Comparison of ENCODE assay signal across 8 mouse cellular contexts in the genomic region with DNA sequence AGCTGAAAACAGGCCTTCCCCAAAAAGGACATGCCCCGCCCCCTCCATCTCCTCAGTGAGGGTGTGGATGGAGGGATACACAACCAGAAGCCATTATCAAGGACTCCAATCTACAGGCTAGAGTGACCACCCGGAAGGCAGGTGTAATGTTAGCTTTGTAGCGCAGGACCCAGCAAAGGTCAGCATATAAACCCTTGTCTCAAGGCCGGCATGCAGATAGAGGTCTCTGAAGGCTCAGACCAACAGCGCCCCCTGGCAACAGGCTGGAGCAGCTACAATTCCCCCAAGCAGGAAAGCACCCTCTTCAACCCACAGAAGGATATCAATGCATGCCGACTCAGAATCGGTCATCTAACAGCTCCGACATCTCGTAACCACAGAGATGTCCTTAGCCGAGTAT.
DNase-seq lines count a peak whose midpoint lies in the region; ATAC-seq and TF ChIP-seq lines count a peak whose summit lies in the region.

No protein-coding gene starts in this region.

- WGBS in kidney, postnatal 0 days = 60% methylated on average over 10 of the region's 10 CpGs

- peak; percentile 71 for TF ChIP-seq CTCF in kidney, postnatal 0 days (IDR thresholded peaks at IDR 0.05; ENCODE audit: low read depth)

- no peak overlapping the region for H3K9ac ChIP-seq in kidney, postnatal 0 days (ENCODE audit: low read depth, low read length)

- no peaks in the 10 kb centered on the region for H3K27me3 ChIP-seq in kidney, postnatal 0 days (ENCODE audit: insufficient read depth, low read length)

- no peaks in the 10 kb centered on the region for H3K36me3 ChIP-seq in kidney, postnatal 0 days (ENCODE audit: insufficient read depth, low read length)

- no peak overlapping the region for H3K4me2 ChIP-seq in kidney, postnatal 0 days (ENCODE audit: low read length)

- ATAC-seq in common myeloid progenitor, adult 5-6 weeks (replicated peaks; ENCODE audit: low read depth, poor library complexity, severe bottlenecking) = peak; percentile 59
- 0 out of 2 replicates have a peak, but pooled peaks have one; percentile 43 for ATAC-seq in kidney, postnatal 0 days (replicated peaks; ENCODE audit: low FRiP score, low read depth)
- peak; percentile 86 for ATAC-seq in megakaryocyte progenitor cell, adult 5-6 weeks (replicated peaks; ENCODE audit: poor library complexity)

- no peak overlapping the region for H3K4me3 ChIP-seq in kidney, postnatal 0 days (replicated peaks; ENCODE audit: low read depth, low read length)

- 0 out of 2 replicates have a peak, but pooled peaks cover 3% of the 10 kb centered on the region for H3K4me1 ChIP-seq in kidney, postnatal 0 days (replicated peaks; ENCODE audit: insufficient read depth, low read length)

- DNase-seq in gastrocnemius, adult 18-20 months (ENCODE audit: low spot score) = peak; percentile 64
- DNase-seq in gastrocnemius, adult 8-10 months (ENCODE audit: low spot score in 2 of 2) = no peak
- DNase-seq in urinary bladder, postnatal 25 days (ENCODE audit: low spot score) = peak; percentile 64
- DNase-seq in urinary bladder, adult 2 months (ENCODE audit: low spot score) = no peak
- peak; percentile 72 for DNase-seq in kidney, postnatal 0 days (ENCODE audit: low spot score)
- DNase-seq in testis, postnatal 14 days (ENCODE audit: low spot score) = peak; percentile 21

- H3K27ac ChIP-seq in kidney, postnatal 0 days = no peak overlapping the region

- H3K9me3 ChIP-seq in kidney, postnatal 0 days (replicated peaks; ENCODE audit: low read length) = no peaks in the 10 kb centered on the region

Comparison
In these comparisons a context has a peak if more than half of its experiments do, and no peak if none do; other contexts are left out.
1. DNase-seq: peak in gastrocnemius, adult 18-20 months (single experiment), urinary bladder, postnatal 25 days (single experiment), kidney, postnatal 0 days (single experiment) and testis, postnatal 14 days (single experiment); none in gastrocnemius, adult 8-10 months (0 of 2) and urinary bladder, adult 2 months (single experiment).
2. Peak in every context shown above with its lines, with median percentiles within 50 percentile points of each other: ATAC-seq.